Mouse (Mus musculus) spleen, postnatal 0 days (tissue): ENCODE measurements around the gene Olfr1457. TPM values are rescaled to one million over a fixed set of nuclear protein-coding genes. Genes with fewer than 3 reads are reported as not detected.

Experiments used
- polyA plus RNA-seq: library from polyadenylated mRNA; unstranded; fragments of >200 nt; fragmentation: Nextera tagmentation; extraction: Ambion mirVana; gene quantifications from 2 replicates; pipeline ENCODE4 v1.2.1, GENCODE M21; 2015

Gene Olfr1457
- not detected in 2 replicates for polyA plus RNA-seq

DNA sequence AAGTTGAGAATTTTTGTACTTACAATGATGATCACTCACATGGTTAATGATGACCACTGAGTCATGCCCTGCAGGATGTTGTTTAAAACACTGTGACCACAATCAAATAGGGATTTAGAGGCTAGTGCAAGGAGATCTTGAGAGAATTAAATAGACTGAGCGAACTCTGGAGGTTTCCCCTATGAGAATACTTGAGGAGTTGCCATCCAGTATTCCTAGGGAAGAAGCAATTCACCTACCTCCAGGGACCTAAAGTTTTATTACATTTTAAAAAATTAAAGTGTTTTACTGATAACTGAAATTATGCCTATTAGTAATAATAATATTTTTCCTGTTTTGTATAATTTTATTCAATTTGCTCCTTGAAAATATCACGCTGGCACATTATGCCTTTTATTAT lies at the start of gene Olfr1457:
Olfr1457 (minus strand) TSS at position 101 of the 400 bp plus-strand sequence.

DNA sequence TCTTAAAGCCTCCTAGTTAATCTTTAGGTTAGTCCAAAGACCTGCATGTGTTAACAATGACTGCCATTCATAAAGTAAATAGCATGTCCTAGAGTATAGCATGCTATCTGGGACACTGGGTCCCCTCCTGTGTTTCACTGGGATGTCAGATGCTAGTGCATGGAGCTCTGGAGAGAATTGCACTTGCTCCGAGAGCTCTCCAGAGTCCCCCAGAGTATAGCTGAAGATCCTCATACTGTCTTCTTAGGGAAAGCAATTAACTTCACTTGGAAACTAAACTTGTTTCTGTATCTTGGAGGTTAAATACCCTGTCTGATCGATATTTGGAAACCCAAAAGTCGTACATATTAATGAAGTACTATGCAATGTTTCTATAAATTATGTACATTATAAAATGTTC lies 9.0 kb upstream of the Olfr1457 start, which contains the start of gene Olfr1458:
Olfr1458 (minus strand) TSS at position 101 of the 400 bp plus-strand sequence.

DNA sequence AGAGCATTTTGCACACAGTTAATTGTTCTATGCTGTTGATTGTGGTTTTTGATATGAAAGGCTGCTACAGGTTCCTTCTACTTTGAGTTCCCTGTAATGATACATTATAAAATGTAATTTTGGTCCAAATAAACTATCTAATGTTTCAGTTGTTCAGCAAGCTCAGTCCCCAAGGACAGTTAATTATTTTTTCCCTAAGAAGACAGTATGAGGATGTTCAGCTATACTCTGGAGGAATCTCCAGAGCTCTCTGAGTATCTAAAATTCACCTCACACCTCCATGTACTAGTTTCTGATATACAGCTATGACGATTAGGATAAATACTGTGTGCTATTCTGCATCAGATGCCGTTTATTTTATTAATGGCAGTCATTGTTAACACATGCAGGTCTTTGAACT lies 37.4 kb downstream of the Olfr1457 start, which contains the start of gene Olfr1454:
Olfr1454 (plus strand) TSS at position 301 of the 400 bp plus-strand sequence.

Other genes starting within 250 kb of the Olfr1457 start
- not detected in 2 replicates for gene Olfr1444, start 240.6 kb downstream of the Olfr1457 start, polyA plus RNA-seq
- gene Olfr1445, start 214.0 kb downstream of the Olfr1457 start, polyA plus RNA-seq: not detected in 2 replicates
- not detected in 2 replicates for gene Olfr1446, start 204.4 kb downstream of the Olfr1457 start, polyA plus RNA-seq
- not detected in 2 replicates for gene Olfr1447, start 194.1 kb downstream of the Olfr1457 start, polyA plus RNA-seq
- gene Olfr1448, start 173.5 kb downstream of the Olfr1457 start, polyA plus RNA-seq: not detected in 2 replicates
- not detected in 2 replicates for gene Olfr1449, start 167.1 kb downstream of the Olfr1457 start, polyA plus RNA-seq
- not detected in 2 replicates for gene Olfr1450, start 147.6 kb downstream of the Olfr1457 start, polyA plus RNA-seq
- not detected in 2 replicates for gene Olfr1451, start 102.9 kb downstream of the Olfr1457 start, polyA plus RNA-seq
- not detected in 2 replicates for gene Olfr1453, start 69.6 kb downstream of the Olfr1457 start, polyA plus RNA-seq
- gene Olfr1454, start 37.3 kb downstream of the Olfr1457 start, polyA plus RNA-seq: not detected in 2 replicates
- not detected in 2 replicates for gene Olfr1458, start 8.9 kb upstream of the Olfr1457 start, polyA plus RNA-seq
- 0.01 TPM in 1 of 2 replicates, not detected in the other for gene Olfr1459, start 51.7 kb upstream of the Olfr1457 start, polyA plus RNA-seq
- gene Olfr1461, start 65.1 kb upstream of the Olfr1457 start, polyA plus RNA-seq: not detected in 2 replicates
- not detected in 2 replicates for gene Olfr1462, start 87.8 kb upstream of the Olfr1457 start, polyA plus RNA-seq
- not detected in 2 replicates for gene Olfr1463, start 133.4 kb upstream of the Olfr1457 start, polyA plus RNA-seq
- not detected in 2 replicates for gene Olfr1465, start 217.7 kb upstream of the Olfr1457 start, polyA plus RNA-seq
- gene Olfr1466, start 241.0 kb upstream of the Olfr1457 start, polyA plus RNA-seq: not detected in 2 replicates